Mouse (Mus musculus) kidney, adult 2 months (tissue): ENCODE measurements around the gene Hs1bp3.

Experiments used
- CTCF ChIP-seq: fragments of 200-500 bp; conservative IDR thresholded peaks from 2 replicates; pipeline ENCODE4 v1.5.1; 2011; ENCODE audit warnings: low read depth, mild to moderate bottlenecking, control low read depth, low read length, moderate library complexity, mixed read lengths; ENCODE audit not compliant: insufficient read depth, insufficient read length
- POLR2A ChIP-seq: fragments of 200-500 bp; IDR thresholded peaks from one replicate; pipeline ENCODE4 v1.6.1; 2011; ENCODE audit warnings: low read depth, low read length, control low read depth

- TF ChIP-seq CTCF (0 out of 2 replicates have a peak, but pooled peaks have one; percentile 4), POLR2A (no peak)
Measured at GRCm38 (mm10) chr12:8316541-8316940, 3.3 kb downstream of the Hs1bp3 start.
